Mouse (Mus musculus) layer of hippocampus, adult 2 months (tissue): ENCODE data around the gene Maz. TPM values are rescaled to one million over a fixed set of nuclear protein-coding genes. Genes with fewer than 3 reads are reported as not detected.

Source experiments
- DNase-seq, 2 experiments: peaks; one replicate each; pipeline ENCODE4 v3.0.0; 2022; ENCODE audit warnings: low spot score in 2 of 2
- H3K27ac ChIP-seq: fragments of 200-600 bp; 2 replicates; pipeline ENCODE4 v1.8.1; 2022
- H3K4me3 ChIP-seq: fragments of 200-600 bp; 2 replicates; pipeline ENCODE4 v1.8.1; 2022; ENCODE audit warnings: mild to moderate bottlenecking
- CTCF ChIP-seq: fragments of 200-600 bp; conservative IDR thresholded peaks from 2 replicates; pipeline ENCODE4 v1.8.1; 2022; ENCODE audit warnings: antibody characterized with exemption, mild to moderate bottlenecking, moderate library complexity
- total RNA-seq, 2 experiments: library from RNA; stranded (reverse); gene quantifications; 2 replicates each; pipeline ENCODE4 v1.2.3; 2021

Gene Maz
- total RNA-seq, 2 experiments from 2014 or later: 242 to 258 TPM

GRCm38 (mm10) chr7:127019306-127019960 is 7.4 kb downstream of the Maz start:
- TF ChIP-seq CTCF: no peak
- Histone ChIP-seq H3K4me3 (peak overlapping the region; percentile 77), H3K27ac (peak overlapping the region; percentile 99)
- no peak for DNase-seq

GRCm38 (mm10) chr7:127018416-127019305 is 8.2 kb downstream of the Maz start:
- no peak for DNase-seq
- no peak for TF ChIP-seq CTCF
- H3K4me3 ChIP-seq: peak overlapping the region; percentile 77
- peak overlapping the region; percentile 99 for H3K27ac ChIP-seq

- no peak for DNase-seq
- peak overlapping the region; percentile 99 for H3K27ac ChIP-seq
- H3K4me3 ChIP-seq: peak overlapping the region; percentile 77
- no peak for TF ChIP-seq CTCF
Measured at GRCm38 (mm10) chr7:127017950-127018345, 8.9 kb downstream of the Maz start.

GRCm38 (mm10) chr7:127016971-127017949 is 9.6 kb downstream of the Maz start, which contains the start of gene Pagr1a:
TSS of gene Pagr1a (minus strand) at chr7:127017352.
- TF ChIP-seq CTCF: peak; percentile 91
- DNase-seq: peak; percentile 95 to 98
- peak within 1 kb of the TSS; percentile 99 for H3K27ac ChIP-seq
- peak within 1 kb of the TSS; percentile 77 for H3K4me3 ChIP-seq

GRCm38 (mm10) chr7:127016486-127016938 is 10.3 kb downstream of the Maz start:
- TF ChIP-seq CTCF: no peak
- peak overlapping the region; percentile 99 for H3K27ac ChIP-seq
- peak in 1 of 2 experiments; percentile 43 for DNase-seq

GRCm38 (mm10) chr7:127016481-127016485 is 10.6 kb downstream of the Maz start, which contains the start of gene Pagr1b:
TSS of gene Pagr1b (minus strand) at chr7:127016484.
- H3K4me3 ChIP-seq: peak within 1 kb of the TSS; percentile 77
- H3K27ac ChIP-seq: peak within 1 kb of the TSS; percentile 99
- no peak for DNase-seq
- no peak for TF ChIP-seq CTCF

More at GRCm38 (mm10) chr7:127016486-127016938, 10.3 kb downstream of the Maz start:
- peak overlapping the region; percentile 77 for H3K4me3 ChIP-seq

- DNase-seq: no peak
- no peak for TF ChIP-seq CTCF
- Histone ChIP-seq H3K4me3 (peak overlapping the region; percentile 77), H3K27ac (peak overlapping the region; percentile 99)
Measured at GRCm38 (mm10) chr7:127016081-127016480, 10.8 kb downstream of the Maz start.

- DNase-seq: no peak
- no peak overlapping the region for H3K4me3 ChIP-seq
- peak overlapping the region; percentile 99; the same call in 1 of the 2 replicates for H3K27ac ChIP-seq
- no peak for TF ChIP-seq CTCF
Measured at GRCm38 (mm10) chr7:127014993-127015392, 11.8 kb downstream of the Maz start.

- TF ChIP-seq CTCF: no peak
- peak within 1 kb of the TSS; percentile 56 for H3K4me3 ChIP-seq
- no peak for DNase-seq
- H3K27ac ChIP-seq: peak within 1 kb of the TSS; percentile 99
Measured at GRCm38 (mm10) chr7:127014320-127014719, 12.5 kb downstream of the Maz start, which contains the start of gene Mvp. TSS of gene Mvp (minus strand) at chr7:127014621.

GRCm38 (mm10) chr7:127013385-127013784 is 13.5 kb downstream of the Maz start:
- TF ChIP-seq CTCF: no peak
- H3K27ac ChIP-seq: no peak overlapping the region
- H3K4me3 ChIP-seq: no peak overlapping the region; the same call in 1 of the 2 replicates
- no peak for DNase-seq

- Histone ChIP-seq H3K4me3 (no peak overlapping the region), H3K27ac (no peak overlapping the region)
- no peak for TF ChIP-seq CTCF
- DNase-seq: no peak
Measured at GRCm38 (mm10) chr7:127012845-127013244, 14.0 kb downstream of the Maz start.

GRCm38 (mm10) chr7:127012374-127012773 is 14.5 kb downstream of the Maz start:
- no peak for TF ChIP-seq CTCF
- Histone ChIP-seq H3K27ac (0 out of 2 replicates have a peak overlapping the region, but pooled peaks have one; percentile 23), H3K4me3 (no peak overlapping the region)
- DNase-seq: no peak
